Mouse (Mus musculus) erythroblast, embryonic 14.5 days (primary cell): ENCODE measurements around the gene Psmd9. TPM values are rescaled to one million over a fixed set of nuclear protein-coding genes. Genes with fewer than 3 reads are reported as not detected.
"Not testable (repeated sequence)": the region's sequence is repeated elsewhere in the genome, so short reads cannot be mapped to it uniquely, and the experiment has no call there.

Experiments
- H3K27me3 ChIP-seq: 2 replicates; pipeline ENCODE4 v1.6.1; 2012; ENCODE audit warnings: inconsistent platforms; ENCODE audit not compliant: control insufficient read depth
- H3K36me3 ChIP-seq: 2 replicates; pipeline ENCODE4 v1.6.1; 2012; ENCODE audit warnings: mild to moderate bottlenecking, inconsistent platforms; ENCODE audit not compliant: control insufficient read depth
- H3K4me1 ChIP-seq: 2 replicates; pipeline ENCODE4 v1.6.1; 2012; ENCODE audit warnings: inconsistent platforms; ENCODE audit not compliant: control insufficient read depth
- H3K4me3 ChIP-seq: replicated peaks from 2 replicates; pipeline ENCODE3; 2012; ENCODE audit warnings: moderate library complexity, mild to moderate bottlenecking, inconsistent platforms
- H3K9me3 ChIP-seq: 2 replicates; pipeline ENCODE4 v1.6.1; 2012; ENCODE audit warnings: low read length, inconsistent platforms, mixed read lengths; ENCODE audit not compliant: control insufficient read depth
- GATA1 ChIP-seq: IDR thresholded peaks from 2 replicates; pipeline ENCODE4 v1.6.1; 2012; ENCODE audit warnings: low read length, inconsistent platforms, mixed read lengths
- TAL1 ChIP-seq: IDR thresholded peaks from 3 replicates; pipeline ENCODE4 v1.6.1; 2012; ENCODE audit warnings: low read length, inconsistent platforms, mixed read lengths
- polyA plus RNA-seq: library from polyadenylated mRNA; stranded (reverse); fragments of >175 nt; gene quantifications from 2 replicates; pipeline ENCODE4 v1.2.3, GENCODE M21; 2012

The Psmd9 gene
- polyA plus RNA-seq, 1 experiment, result 28.4 TPM

DNA sequence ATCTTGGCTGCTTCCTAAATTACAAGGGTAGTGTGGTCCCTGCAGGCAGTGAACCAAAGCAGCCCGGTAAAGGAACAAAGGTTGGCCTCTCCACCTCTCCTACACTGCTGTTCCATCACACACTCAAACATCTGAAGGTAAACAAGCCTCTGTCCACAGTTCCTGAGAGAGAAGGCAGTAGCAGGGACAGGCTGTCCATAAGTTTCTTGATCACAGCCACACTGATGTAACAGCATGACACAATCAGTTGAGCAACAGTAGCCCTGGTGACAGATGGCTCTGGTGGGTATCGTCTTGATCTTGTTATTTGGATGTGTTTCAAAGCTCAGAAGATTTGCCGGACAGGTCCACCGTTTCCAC, 53.8 kb downstream of the Psmd9 start:
- Histone ChIP-seq H3K27me3 (no peaks in the 10 kb centered on the region), H3K9me3 (peaks cover 7% of the 10 kb centered on the region), H3K36me3 (peaks cover 2% of the 10 kb centered on the region; the same call in 1 of the 2 replicates), H3K4me1 (peaks cover 34% of the 10 kb centered on the region), H3K4me3 (no peak overlapping the region)
- TF ChIP-seq TAL1 (peak; percentile 48; the same call in 1 of the 3 replicates), GATA1 (no peak)

- H3K36me3 ChIP-seq, H3K9me3 ChIP-seq, H3K4me3 ChIP-seq, H3K27me3 ChIP-seq: not testable (repeated sequence)
- peaks cover 38% of the 10 kb centered on the region for H3K4me1 ChIP-seq
Observed at GRCm38 (mm10) chr5:123223861-123224260, 54.6 kb downstream of the Psmd9 start.

- peaks cover 15% of the 10 kb centered on the region for H3K36me3 ChIP-seq
- H3K9me3 ChIP-seq, result no peaks in the 10 kb centered on the region
- TF ChIP-seq TAL1, result no peak
- no peak for TF ChIP-seq GATA1
- no peak overlapping the region for H3K4me3 ChIP-seq
- H3K27me3 ChIP-seq, result no peaks in the 10 kb centered on the region
- H3K4me1 ChIP-seq, result peaks cover 49% of the 10 kb centered on the region
Observed at GRCm38 (mm10) chr5:123226851-123227250, 57.6 kb downstream of the Psmd9 start.

GRCm38 (mm10) chr5:123227762-123228523, 58.7 kb downstream of the Psmd9 start:
- peaks cover 25% of the 10 kb centered on the region for H3K36me3 ChIP-seq
- H3K4me1 ChIP-seq, result peaks cover 41% of the 10 kb centered on the region
- no peaks in the 10 kb centered on the region for H3K27me3 ChIP-seq
- peak overlapping the region; percentile 78 for H3K4me3 ChIP-seq
- TF ChIP-seq TAL1 (no peak), GATA1 (peak; percentile 97)
- H3K9me3 ChIP-seq, result no peaks in the 10 kb centered on the region

DNA sequence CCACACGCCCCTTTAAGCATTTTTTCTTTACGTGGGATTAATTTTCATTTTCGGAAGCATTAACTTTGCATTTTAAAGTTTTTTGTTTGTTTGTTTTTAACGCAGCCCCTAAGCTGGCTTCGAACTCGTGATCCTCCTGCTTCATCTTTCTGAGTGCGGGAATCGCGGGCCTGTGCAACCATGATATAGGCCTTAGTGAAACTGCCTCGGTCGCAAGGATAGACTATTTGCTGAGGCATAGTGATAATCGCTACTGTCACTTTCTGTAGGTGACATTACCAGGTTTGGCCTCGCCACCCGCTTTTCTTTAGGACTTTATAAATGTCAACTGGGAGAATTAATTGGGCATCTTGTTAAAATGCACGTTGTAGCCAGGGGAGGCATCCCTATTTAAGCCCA, 59.3 kb downstream of the Psmd9 start:
- peaks cover 31% of the 10 kb centered on the region for H3K36me3 ChIP-seq

DNA sequence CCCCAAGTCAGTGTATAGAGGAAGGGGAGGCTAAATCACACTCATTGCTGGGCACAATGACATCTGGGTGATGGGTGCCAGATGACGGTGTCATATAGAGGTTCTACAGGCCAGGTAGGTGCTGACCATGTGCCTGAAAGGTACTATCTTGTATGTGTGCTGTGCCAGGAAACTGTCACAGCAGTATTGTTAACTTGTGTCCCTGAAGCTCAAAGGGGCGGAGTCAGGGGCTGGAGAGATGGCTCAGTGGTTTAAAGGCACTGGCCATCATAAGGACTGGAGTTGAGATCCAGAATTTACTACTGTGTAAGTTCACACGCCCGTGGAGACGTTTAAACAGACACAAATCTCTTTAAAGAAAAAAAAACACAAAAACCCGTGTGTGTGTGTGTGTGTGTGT, 60.1 kb downstream of the Psmd9 start:
- H3K27me3 ChIP-seq, result no peaks in the 10 kb centered on the region
- no peaks in the 10 kb centered on the region for H3K9me3 ChIP-seq
- peaks cover 39% of the 10 kb centered on the region for H3K36me3 ChIP-seq
- no peak for TF ChIP-seq GATA1
- no peak for TF ChIP-seq TAL1
- H3K4me1 ChIP-seq, result peaks cover 36% of the 10 kb centered on the region
- peak overlapping the region; percentile 78 for H3K4me3 ChIP-seq

More for the DNA sequence above, 59.3 kb downstream of the Psmd9 start:
- Histone ChIP-seq H3K9me3 (no peaks in the 10 kb centered on the region), H3K27me3 (no peaks in the 10 kb centered on the region), H3K4me3 (peak overlapping the region; percentile 78), H3K4me1 (peaks cover 38% of the 10 kb centered on the region)
- TF ChIP-seq TAL1, result no peak
- TF ChIP-seq GATA1, result no peak

DNA sequence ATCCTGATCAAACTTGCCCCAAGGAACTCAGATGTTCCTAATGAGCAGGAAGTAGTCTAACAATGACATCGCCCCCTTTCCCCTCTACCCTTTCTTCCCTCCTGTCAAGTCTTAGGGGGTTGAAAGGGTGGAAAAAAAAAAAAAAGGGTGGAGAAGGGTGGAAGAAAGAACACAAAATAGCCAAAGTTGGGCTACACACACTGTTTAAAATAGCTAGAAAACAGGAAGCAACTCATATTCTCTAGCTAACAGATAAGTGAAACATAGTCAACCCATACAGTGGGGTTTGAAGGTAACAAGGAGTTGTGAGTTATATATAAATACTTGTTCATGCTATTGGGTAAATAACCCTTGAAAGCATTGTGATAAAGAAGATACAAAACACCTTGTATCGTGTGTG, 63.0 kb downstream of the Psmd9 start:
- Histone ChIP-seq H3K9me3 (no peaks in the 10 kb centered on the region), H3K4me1 (peaks cover 31% of the 10 kb centered on the region), H3K27me3 (no peaks in the 10 kb centered on the region), H3K4me3 (no peak overlapping the region), H3K36me3 (peaks cover 67% of the 10 kb centered on the region)
- no peak for TF ChIP-seq GATA1
- no peak for TF ChIP-seq TAL1

- TF ChIP-seq TAL1, result no peak
- no peak for TF ChIP-seq GATA1
- Histone ChIP-seq H3K36me3 (peaks cover 94% of the 10 kb centered on the region), H3K27me3 (no peaks in the 10 kb centered on the region)
Observed at GRCm38 (mm10) chr5:123235731-123236130, 66.5 kb downstream of the Psmd9 start.

GRCm38 (mm10) chr5:123236426-123236825, 67.2 kb downstream of the Psmd9 start:
- H3K36me3 ChIP-seq, result peaks cover 95% of the 10 kb centered on the region
- no peak overlapping the region for H3K4me3 ChIP-seq
- no peak for TF ChIP-seq TAL1
- no peak for TF ChIP-seq GATA1
- H3K27me3 ChIP-seq, result no peaks in the 10 kb centered on the region
- peaks cover 8% of the 10 kb centered on the region for H3K4me1 ChIP-seq
- no peaks in the 10 kb centered on the region for H3K9me3 ChIP-seq

More at GRCm38 (mm10) chr5:123235731-123236130, 66.5 kb downstream of the Psmd9 start:
- Histone ChIP-seq H3K9me3 (no peaks in the 10 kb centered on the region), H3K4me1 (peaks cover 9% of the 10 kb centered on the region), H3K4me3 (no peak overlapping the region)

- H3K36me3 ChIP-seq, result peaks cover 97% of the 10 kb centered on the region
Observed at GRCm38 (mm10) chr5:123239501-123239900, 70.3 kb downstream of the Psmd9 start.

More at GRCm38 (mm10) chr5:123239501-123239900, 70.3 kb downstream of the Psmd9 start:
- TF ChIP-seq GATA1, result no peak
- no peak for TF ChIP-seq TAL1
- Histone ChIP-seq H3K4me3 (no peak overlapping the region), H3K9me3 (no peaks in the 10 kb centered on the region), H3K27me3 (no peaks in the 10 kb centered on the region), H3K4me1 (peaks cover 3% of the 10 kb centered on the region)
